ENCODE assay signal across 25 mouse cellular contexts in genomic region chr1:74155435-74156012, GRCm38 (mm10). TPM values are rescaled to one million over a fixed set of nuclear protein-coding genes. Genes with fewer than 3 reads are reported as not detected.
A peak's percentile ranks its signal among the peaks of the same experiment; 100 is the strongest.
DNase-seq lines count a peak whose midpoint lies in the region; ATAC-seq and TF ChIP-seq lines count a peak whose summit lies in the region.
"Had no signal": no experiment of that assay in that cellular context is flagged by ENCODE, and none has a peak within 500 bp of the region (broad histone marks: within the 10 kb centered on the region; RNA-seq: fewer than 3 reads in every experiment).

No protein-coding gene starts in this region.

- H3K4me3 ChIP-seq in heart, embryonic 12.5 days: no peak overlapping the region
- H3K4me3 ChIP-seq in bone marrow, adult 2 months (replicated peaks; ENCODE audit: control insufficient read depth, low read depth, low read length): peak overlapping the region; percentile 64
- no peak overlapping the region for H3K4me3 ChIP-seq in forebrain, embryonic 12.5 days (replicated peaks)
- H3K4me3 ChIP-seq: embryonic facial prominence, embryonic 15.5 days; heart, embryonic 15.5 days; hindbrain, embryonic 10.5 days; limb, embryonic 13.5 days; liver, embryonic 15.5 days had no signal

- DNase-seq in heart, adult 9 months (ENCODE audit: low spot score in 2 of 2): no peak
- DNase-seq in 3T3-L1 (ENCODE audit: low read depth, low spot score): peak; percentile 56
- no peak for DNase-seq in layer of hippocampus, adult 8-10 months (ENCODE audit: low spot score in 2 of 2)
- no peak for DNase-seq in cerebellum, postnatal 10 days
- DNase-seq: adrenal gland, adult 8-10 months; cerebellum, adult 11 months; cerebellum, postnatal 25 days; gastrocnemius, postnatal 14 days; kidney, adult 11 months; midbrain, embryonic 14.5 days; right cerebral cortex, postnatal 4 days had no signal

- H3K27ac ChIP-seq in heart, embryonic 12.5 days (ENCODE audit: poor library complexity, severe bottlenecking): peak overlapping the region; percentile 84; the same call in 1 of the 2 replicates
- H3K27ac ChIP-seq in bone marrow, adult 2 months (ENCODE audit: control insufficient read depth, insufficient read depth, low read depth, low read length, poor library complexity): peak overlapping the region; percentile 87; the same call in 1 of the 2 replicates
- H3K27ac ChIP-seq in forebrain, embryonic 12.5 days: no peak overlapping the region
- H3K27ac ChIP-seq: embryonic facial prominence, embryonic 15.5 days; hindbrain, embryonic 10.5 days; hindbrain, postnatal 0 days; limb, embryonic 13.5 days; liver, embryonic 15.5 days had no signal

- no peaks in the 10 kb centered on the region for H3K36me3 ChIP-seq in heart, embryonic 12.5 days
- H3K36me3 ChIP-seq in forebrain, embryonic 12.5 days (replicated peaks): no peaks in the 10 kb centered on the region
- H3K36me3 ChIP-seq: embryonic facial prominence, embryonic 15.5 days; heart, embryonic 15.5 days; hindbrain, embryonic 10.5 days; limb, embryonic 13.5 days; liver, embryonic 15.5 days had no signal

- no peak for ATAC-seq in heart, embryonic 12.5 days (ENCODE audit: insufficient number of reproducible peaks, low FRiP score)
- peak; percentile 46 for ATAC-seq in megakaryocyte progenitor cell, adult 5-6 weeks (replicated peaks; ENCODE audit: poor library complexity)
- ATAC-seq in forebrain, embryonic 12.5 days (ENCODE audit: low FRiP score): no peak
- ATAC-seq: hindbrain, postnatal 0 days had no signal

- H3K9me3 ChIP-seq in heart, embryonic 12.5 days (replicated peaks): no peaks in the 10 kb centered on the region
- no peaks in the 10 kb centered on the region for H3K9me3 ChIP-seq in forebrain, embryonic 12.5 days
- H3K9me3 ChIP-seq: embryonic facial prominence, embryonic 15.5 days; heart, embryonic 15.5 days; hindbrain, embryonic 10.5 days; limb, embryonic 13.5 days; liver, embryonic 15.5 days had no signal

- no peak for TF ChIP-seq CTCF in bone marrow, adult 2 months (IDR thresholded peaks at IDR 0.05; ENCODE audit: control insufficient read depth, insufficient read depth, low read length)

- no peak overlapping the region for H3K9ac ChIP-seq in heart, embryonic 12.5 days
- no peak overlapping the region for H3K9ac ChIP-seq in forebrain, embryonic 12.5 days
- H3K9ac ChIP-seq: embryonic facial prominence, embryonic 15.5 days; heart, embryonic 15.5 days; limb, embryonic 13.5 days; liver, embryonic 15.5 days had no signal

- peaks cover 32% of the 10 kb centered on the region for H3K4me1 ChIP-seq in heart, embryonic 12.5 days (replicated peaks)
- peaks cover 5% of the 10 kb centered on the region; the same call in 1 of the 2 replicates for H3K4me1 ChIP-seq in bone marrow, adult 2 months (ENCODE audit: control insufficient read depth, insufficient read depth, low read length)
- H3K4me1 ChIP-seq in forebrain, embryonic 12.5 days: no peaks in the 10 kb centered on the region
- H3K4me1 ChIP-seq: hindbrain, embryonic 10.5 days; limb, embryonic 13.5 days had no signal

- no peak overlapping the region for H3K4me2 ChIP-seq in heart, embryonic 12.5 days
- H3K4me2 ChIP-seq in forebrain, embryonic 12.5 days: no peak overlapping the region
- H3K4me2 ChIP-seq: embryonic facial prominence, embryonic 15.5 days; limb, embryonic 13.5 days had no signal

- whole genome bisulfite sequencing in heart, embryonic 12.5 days: 88% methylated on average over 6 of the region's 6 CpGs
- WGBS in bone marrow, adult 2 months: 22% methylated on average over 6 of the region's 6 CpGs
- WGBS in forebrain, embryonic 12.5 days: 93% methylated on average over 6 of the region's 6 CpGs

- no peak for TF ChIP-seq POLR2A in bone marrow, adult 2 months (IDR thresholded peaks at IDR 0.05; ENCODE audit: borderline replicate concordance, control insufficient read depth, low read depth, low read length)

- H3K27me3 ChIP-seq in heart, embryonic 12.5 days (replicated peaks): no peaks in the 10 kb centered on the region
- H3K27me3 ChIP-seq in forebrain, embryonic 12.5 days: no peaks in the 10 kb centered on the region
- H3K27me3 ChIP-seq: embryonic facial prominence, embryonic 15.5 days; heart, embryonic 15.5 days; limb, embryonic 13.5 days; liver, embryonic 15.5 days had no signal

RNA-seq across cellular contexts. Expression of gene Cxcr2, which starts 1.7 kb away (rescaled TPM):
- polyA plus RNA-seq in heart, embryonic 12.5 days (2016; fragmentation: Nextera tagmentation; extraction: Ambion mirVana): 0.08 and 0.11 TPM in 2 replicates
- polyA plus RNA-seq in bone marrow, adult 2 months (2011; ENCODE audit: insufficient read depth, insufficient read length, low replicate concordance, missing spikeins): 5.0 and 26.1 TPM in 2 replicates
- total RNA-seq in megakaryocyte progenitor cell, adult 5-6 weeks (2015): 5.3 and 9.3 TPM in 2 replicates
- total RNA-seq in megakaryocyte progenitor cell, adult 5-6 weeks (2017): 9.5 and 10.7 TPM in 2 replicates
- not detected for total RNA-seq in layer of hippocampus, adult 8-10 months (2022)
- polyA plus RNA-seq in forebrain, embryonic 12.5 days (2016; fragmentation: Nextera tagmentation; extraction: Ambion mirVana): 0.14 TPM in 1 of 2 replicates, not detected in the other
- total RNA-seq: gastrocnemius, postnatal 14 days; layer of hippocampus, postnatal 25 days had no signal
- polyA plus RNA-seq: midbrain, embryonic 14.5 days had no signal

RNA-seq across cellular contexts. Expression of gene Rufy4, which starts 30.2 kb away (rescaled TPM):
- polyA plus RNA-seq in heart, embryonic 12.5 days (2016; fragmentation: Nextera tagmentation; extraction: Ambion mirVana): 0.28 and 0.36 TPM in 2 replicates
- 1.1 and 2.6 TPM in 2 replicates for polyA plus RNA-seq in bone marrow, adult 2 months (2011; ENCODE audit: insufficient read depth, insufficient read length, low replicate concordance, missing spikeins)
- 0.37 and 0.72 TPM in 2 replicates for total RNA-seq in megakaryocyte progenitor cell, adult 5-6 weeks (2015)
- total RNA-seq in megakaryocyte progenitor cell, adult 5-6 weeks (2017): 0.54 and 0.68 TPM in 2 replicates
- total RNA-seq in layer of hippocampus, adult 8-10 months (2022): under 1 TPM in 1 of 4 experiments, not detected in 3; 0.25 TPM
- 0.24 and 0.33 TPM in 2 replicates for polyA plus RNA-seq in forebrain, embryonic 12.5 days (2016; fragmentation: Nextera tagmentation; extraction: Ambion mirVana)
- total RNA-seq: hindbrain, postnatal 0 days; layer of hippocampus, postnatal 25 days had no signal
- polyA plus RNA-seq: liver, embryonic 15.5 days had no signal

RNA-seq across cellular contexts. Expression of gene Tns1, which starts 31.3 kb away (rescaled TPM):
- 111 and 115 TPM in 2 replicates for polyA plus RNA-seq in heart, embryonic 12.5 days (2016; fragmentation: Nextera tagmentation; extraction: Ambion mirVana)
- 26.4 and 26.5 TPM in 2 replicates for polyA plus RNA-seq in bone marrow, adult 2 months (2011; ENCODE audit: insufficient read depth, insufficient read length, low replicate concordance, missing spikeins)
- 12.4 and 15.4 TPM in 2 replicates for total RNA-seq in megakaryocyte progenitor cell, adult 5-6 weeks (2015)
- 3.1 and 9.7 TPM in 2 replicates for total RNA-seq in megakaryocyte progenitor cell, adult 5-6 weeks (2017)
- 10 to 100 TPM; 44.4 to 54.8 (median 47.4) TPM for total RNA-seq in layer of hippocampus, adult 8-10 months (2022)
- polyA plus RNA-seq in forebrain, embryonic 12.5 days (2016; fragmentation: Nextera tagmentation; extraction: Ambion mirVana): 13.0 and 15.9 TPM in 2 replicates

RNA-seq across cellular contexts. Expression of gene Cxcr1, which starts 38.9 kb away (rescaled TPM):
- not detected in 2 replicates for polyA plus RNA-seq in heart, embryonic 12.5 days (2016; fragmentation: Nextera tagmentation; extraction: Ambion mirVana)
- polyA plus RNA-seq in bone marrow, adult 2 months (2011; ENCODE audit: insufficient read depth, insufficient read length, low replicate concordance, missing spikeins): 2.7 TPM in 1 of 2 replicates, not detected in the other
- not detected in 2 replicates for total RNA-seq in megakaryocyte progenitor cell, adult 5-6 weeks (2015)
- total RNA-seq in megakaryocyte progenitor cell, adult 5-6 weeks (2017): not detected in 2 replicates
- total RNA-seq in layer of hippocampus, adult 8-10 months (2022): under 1 TPM in 1 of 4 experiments, not detected in 3; 0.34 TPM
- not detected in 2 replicates for polyA plus RNA-seq in forebrain, embryonic 12.5 days (2016; fragmentation: Nextera tagmentation; extraction: Ambion mirVana)
- total RNA-seq: gastrocnemius, postnatal 14 days; hindbrain, postnatal 0 days; layer of hippocampus, postnatal 25 days; left cerebral cortex, postnatal 14 days had no signal
- polyA plus RNA-seq: embryonic facial prominence, embryonic 15.5 days; heart, embryonic 15.5 days; hindbrain, embryonic 10.5 days; hindbrain, postnatal 0 days; kidney, embryonic 16.5 days; limb, embryonic 13.5 days; liver, embryonic 15.5 days; midbrain, embryonic 14.5 days; stomach, embryonic 16.5 days had no signal
